Mouse (Mus musculus) ES-E14 (cell line): Measurements from ENCODE around the gene Zzz3.

Experiments
- CHD2 ChIP-seq: IDR thresholded peaks from 2 replicates; pipeline ENCODE4 v1.6.1; 2014; ENCODE audit warnings: mild to moderate bottlenecking, low read depth, low read length, inconsistent platforms
- HCFC1 ChIP-seq: IDR thresholded peaks from 2 replicates; pipeline ENCODE4 v1.6.1; 2012; ENCODE audit warnings: low read length, inconsistent platforms, borderline replicate concordance; ENCODE audit not compliant: insufficient read depth
- MAFK ChIP-seq: IDR thresholded peaks from 2 replicates; pipeline ENCODE4 v1.6.1; 2014; ENCODE audit warnings: mild to moderate bottlenecking, low read depth, low read length, inconsistent platforms; ENCODE audit not compliant: insufficient read depth
- ZNF384 ChIP-seq: IDR thresholded peaks from 2 replicates; pipeline ENCODE4 v1.6.1; 2012; ENCODE audit warnings: low read depth, low read length, inconsistent platforms

DNA sequence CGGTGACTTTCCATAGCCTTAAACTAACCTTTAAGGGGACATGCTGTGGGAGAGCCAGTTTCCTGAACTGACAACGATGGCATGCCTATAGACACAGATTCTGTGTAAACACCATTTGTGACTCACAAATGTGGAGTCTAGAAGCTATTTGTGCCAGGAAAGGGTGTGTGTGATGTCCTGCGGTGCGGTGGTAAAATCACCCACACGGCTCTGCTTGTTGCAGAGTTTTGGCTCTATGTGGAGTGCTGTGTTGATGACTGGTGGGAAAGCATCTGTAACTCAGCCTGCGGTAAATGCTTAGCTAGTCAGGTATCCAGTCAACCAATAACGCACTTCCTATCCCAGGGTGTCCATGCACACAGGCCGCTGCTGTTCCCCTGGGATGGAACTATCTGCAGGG lies 112.6 kb downstream of the Zzz3 start:
- TF ChIP-seq CHD2 (no peak), MAFK (no peak), HCFC1 (no peak), ZNF384 (no peak)
